Mouse (Mus musculus) intestine, postnatal 0 days (tissue): ENCODE measurements at regions not wholly inside any gene's neighbourhood (a gene's known extent, or its start where the extent isn't known, plus 50 kb on each side); places are given as distances from the start of the nearest gene placed in this dataset.

ENCODE experiments used
- ATAC-seq: fragments of 200-750 bp; cut with Nextera tagmentation; 2 replicates; pipeline ENCODE4 v1.8.0; 2017; ENCODE audit warnings: mild to moderate bottlenecking, moderate TSS enrichment, moderate library complexity
- H3K27ac ChIP-seq: fragments of 300-500 bp; sonication (generic); 2 replicates; pipeline ENCODE4 v1.5.1; 2014; ENCODE audit warnings: mild to moderate bottlenecking, low read depth, low read length, moderate library complexity
- H3K27me3 ChIP-seq: fragments of 300-500 bp; sonication (generic); replicated peaks from 2 replicates; pipeline ENCODE4 v1.6.1; 2014; ENCODE audit warnings: low read length, mixed read lengths; ENCODE audit not compliant: control insufficient read depth, insufficient read depth
- H3K36me3 ChIP-seq: fragments of 300-500 bp; sonication (generic); 2 replicates; pipeline ENCODE4 v1.6.1; 2014; ENCODE audit warnings: mild to moderate bottlenecking, moderate library complexity; ENCODE audit not compliant: control insufficient read depth, insufficient read depth
- H3K4me1 ChIP-seq: fragments of 300-500 bp; sonication (generic); replicated peaks from 2 replicates; pipeline ENCODE4 v1.6.1; 2014; ENCODE audit warnings: antibody characterized with exemption, low read length, mixed read lengths; ENCODE audit not compliant: control insufficient read depth, insufficient read depth
- H3K4me2 ChIP-seq: fragments of 300-500 bp; sonication (generic); replicated peaks from 2 replicates; pipeline ENCODE4 v1.6.1; 2014; ENCODE audit warnings: low read depth, mild to moderate bottlenecking, moderate library complexity
- H3K4me3 ChIP-seq: fragments of 300-500 bp; sonication (generic); 2 replicates; pipeline ENCODE4 v1.5.1; 2014; ENCODE audit warnings: low read depth, low read length
- H3K9ac ChIP-seq: fragments of 300-500 bp; sonication (generic); 2 replicates; pipeline ENCODE4 v1.6.1; 2014; ENCODE audit warnings: mild to moderate bottlenecking, low read depth, low read length
- H3K9me3 ChIP-seq: fragments of 300-500 bp; sonication (generic); 2 replicates; pipeline ENCODE4 v1.6.1; 2016; ENCODE audit warnings: mixed run types; ENCODE audit not compliant: control insufficient read depth
- CTCF ChIP-seq: sonication (generic); IDR thresholded peaks from 2 replicates; pipeline ENCODE4 v1.5.1; 2016; ENCODE audit warnings: low read depth, mild to moderate bottlenecking, control low read depth, antibody characterized with exemption, moderate library complexity
- WGBS: fragments of 180-500 bp; shearing (Covaris S2); extraction: QIAGEN DNeasy Blood & Tissue Kit; methylation state at CpG from one replicate; pipeline ENCODE4 v1.1.7; 2014; 5-methylcytosine and 5-hydroxymethylcytosine counted together

- Histone ChIP-seq H3K4me2 (no peak overlapping the region), H3K36me3 (no peaks in the 10 kb centered on the region), H3K9me3 (no peaks in the 10 kb centered on the region), H3K4me3 (no peak overlapping the region), H3K27me3 (no peaks in the 10 kb centered on the region), H3K4me1 (no peaks in the 10 kb centered on the region), H3K9ac (no peak overlapping the region), H3K27ac (no peak overlapping the region)
- no peak for ATAC-seq
- 84% methylated on average over 5 of the region's 5 CpGs for WGBS
- no peak for TF ChIP-seq CTCF
These were observed 80.0 kb downstream of the Spata19 start for GRCm38 (mm10) chr9:27476636-27477035.

GRCm38 (mm10) chr9:27477079-27477687 is 80.6 kb downstream of the Spata19 start:
- WGBS, result 70% methylated on average over 4 of the region's 4 CpGs
- Histone ChIP-seq H3K9ac (no peak overlapping the region), H3K27ac (no peak overlapping the region), H3K9me3 (no peaks in the 10 kb centered on the region), H3K27me3 (no peaks in the 10 kb centered on the region), H3K4me2 (no peak overlapping the region), H3K4me3 (no peak overlapping the region), H3K4me1 (no peaks in the 10 kb centered on the region), H3K36me3 (no peaks in the 10 kb centered on the region)
- no peak for ATAC-seq
- no peak for TF ChIP-seq CTCF

- Histone ChIP-seq H3K9me3 (no peaks in the 10 kb centered on the region), H3K4me3 (no peak overlapping the region), H3K9ac (no peak overlapping the region), H3K27me3 (no peaks in the 10 kb centered on the region), H3K4me2 (no peak overlapping the region), H3K27ac (no peak overlapping the region), H3K36me3 (no peaks in the 10 kb centered on the region), H3K4me1 (no peaks in the 10 kb centered on the region)
- ATAC-seq, result no peak
- 93% methylated on average over 3 of the region's 3 CpGs for WGBS
- no peak for TF ChIP-seq CTCF
These were observed 81.7 kb downstream of the Spata19 start for GRCm38 (mm10) chr9:27478346-27478745.

GRCm38 (mm10) chr9:27501816-27502215 is 105.2 kb downstream of the Spata19 start:
- H3K27ac ChIP-seq, result no peak overlapping the region
- WGBS, result 75% methylated on average over 6 of the region's 6 CpGs
- no peaks in the 10 kb centered on the region for H3K4me1 ChIP-seq
- no peaks in the 10 kb centered on the region for H3K9me3 ChIP-seq
- no peak overlapping the region for H3K4me3 ChIP-seq
- TF ChIP-seq CTCF, result no peak
- no peak for ATAC-seq
- H3K27me3 ChIP-seq, result no peaks in the 10 kb centered on the region
- H3K9ac ChIP-seq, result no peak overlapping the region
- no peaks in the 10 kb centered on the region for H3K36me3 ChIP-seq
- no peak overlapping the region for H3K4me2 ChIP-seq

GRCm38 (mm10) chr9:27509157-27509556 is 112.6 kb downstream of the Spata19 start:
- Histone ChIP-seq H3K36me3 (no peaks in the 10 kb centered on the region), H3K9me3 (no peaks in the 10 kb centered on the region), H3K27me3 (no peaks in the 10 kb centered on the region), H3K4me2 (no peak overlapping the region), H3K4me3 (no peak overlapping the region), H3K4me1 (no peaks in the 10 kb centered on the region), H3K27ac (no peak overlapping the region), H3K9ac (no peak overlapping the region)
- WGBS, result 80% methylated on average over 5 of the region's 5 CpGs
- no peak for TF ChIP-seq CTCF
- ATAC-seq, result no peak

GRCm38 (mm10) chr9:27509711-27510110 is 113.1 kb downstream of the Spata19 start:
- no peaks in the 10 kb centered on the region for H3K9me3 ChIP-seq
- H3K36me3 ChIP-seq, result no peaks in the 10 kb centered on the region
- H3K4me2 ChIP-seq, result no peak overlapping the region
- H3K4me1 ChIP-seq, result no peaks in the 10 kb centered on the region
- WGBS, result 89% methylated on average over 9 of the region's 9 CpGs
- ATAC-seq, result no peak
- H3K9ac ChIP-seq, result no peak overlapping the region
- H3K27ac ChIP-seq, result no peak overlapping the region
- no peak for TF ChIP-seq CTCF
- no peak overlapping the region for H3K4me3 ChIP-seq
- H3K27me3 ChIP-seq, result no peaks in the 10 kb centered on the region

GRCm38 (mm10) chr9:27511161-27511560 is 114.6 kb downstream of the Spata19 start:
- ATAC-seq, result no peak
- 60% methylated on average over 2 of the region's 2 CpGs for WGBS
- Histone ChIP-seq H3K9me3 (no peaks in the 10 kb centered on the region), H3K27me3 (no peaks in the 10 kb centered on the region), H3K4me3 (no peak overlapping the region), H3K27ac (no peak overlapping the region), H3K9ac (no peak overlapping the region), H3K4me2 (no peak overlapping the region), H3K4me1 (no peaks in the 10 kb centered on the region), H3K36me3 (no peaks in the 10 kb centered on the region)
- TF ChIP-seq CTCF, result no peak
